Mouse (Mus musculus): ENCODE results near the gene Nxt1.
A peak's percentile ranks its signal among the peaks of the same experiment; 100 is the strongest.

The Nxt1 gene

DNA sequence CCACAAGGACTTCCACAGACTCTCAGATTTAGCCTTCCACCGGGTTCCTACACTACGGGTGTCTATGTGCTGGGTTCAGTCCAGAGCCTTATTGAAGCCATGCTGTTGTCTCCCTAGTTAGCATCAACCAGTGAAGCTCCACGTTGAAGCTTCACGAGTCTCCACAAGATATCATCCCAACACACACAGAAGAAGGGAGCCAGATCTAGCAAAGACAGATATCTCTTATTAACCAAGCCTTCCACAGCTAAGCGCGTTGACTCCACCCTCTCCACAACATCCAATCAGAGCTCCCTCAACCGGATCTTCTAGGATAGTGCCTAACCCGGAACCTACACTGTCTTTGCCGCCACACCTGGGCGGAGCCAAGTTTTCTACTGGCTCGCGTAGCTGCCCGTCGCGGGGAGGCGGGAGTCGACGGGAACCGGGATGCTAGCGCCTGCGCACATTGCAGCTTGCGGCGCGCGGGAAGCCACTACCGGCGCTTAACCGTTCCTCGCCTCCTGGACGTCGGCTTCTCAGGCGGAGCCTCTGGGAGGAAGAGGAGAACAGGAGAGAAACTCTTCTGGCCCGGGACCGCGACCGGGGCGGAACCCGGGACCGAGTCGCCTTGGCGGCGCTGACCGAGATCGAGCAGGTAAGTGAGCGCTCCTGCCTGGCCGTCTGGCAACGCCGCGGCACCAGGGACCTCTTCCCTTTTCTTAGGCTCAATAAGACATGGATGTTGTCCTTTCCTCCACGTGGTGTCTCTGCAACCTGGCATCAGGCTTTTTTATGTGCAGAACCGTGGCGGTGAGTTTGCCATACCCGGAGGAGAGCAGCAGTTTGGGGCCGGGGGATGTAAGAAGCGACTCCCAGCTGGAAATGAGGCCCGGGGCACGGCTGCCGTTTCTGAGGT, at the start of gene Nxt1:
TSS of gene Nxt1 (plus strand) at position 403 of the 898 bp plus-strand sequence.
- DNase-seq, result peak; percentile 100

- DNase-seq, result peak; percentile 81
Measured at GRCm38 (mm10) chr2:148623067-148623466, 49.3 kb upstream of the Nxt1 start.

GRCm38 (mm10) chr2:148624484-148624883, 47.9 kb upstream of the Nxt1 start:
- peak; percentile 30 for DNase-seq

- DNase-seq, result peak; percentile 99
Measured at GRCm38 (mm10) chr2:148627011-148627471, 45.4 kb upstream of the Nxt1 start.

DNA sequence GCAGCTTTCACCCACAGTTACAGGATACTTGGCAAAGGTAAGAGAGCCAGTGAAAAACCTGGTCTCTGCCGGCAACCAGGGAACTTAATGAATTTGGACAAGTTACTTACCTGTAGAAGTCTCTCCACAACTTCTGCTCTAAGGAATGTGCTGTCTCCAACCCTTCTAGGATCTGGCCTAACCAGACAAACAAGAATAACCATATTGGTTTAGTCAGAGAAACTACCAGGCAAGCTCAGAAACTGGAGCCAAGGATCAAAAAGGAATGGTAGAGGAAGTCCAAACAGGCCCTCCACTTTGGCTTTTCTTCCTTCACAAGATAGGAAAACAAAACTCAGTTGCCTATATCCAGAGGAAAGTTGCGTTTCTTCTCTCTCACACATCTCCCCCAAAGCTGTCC, 41.4 kb upstream of the Nxt1 start:
- no peak for DNase-seq

GRCm38 (mm10) chr2:148631602-148632001, 40.8 kb upstream of the Nxt1 start:
- DNase-seq, result peak; percentile 98

DNA sequence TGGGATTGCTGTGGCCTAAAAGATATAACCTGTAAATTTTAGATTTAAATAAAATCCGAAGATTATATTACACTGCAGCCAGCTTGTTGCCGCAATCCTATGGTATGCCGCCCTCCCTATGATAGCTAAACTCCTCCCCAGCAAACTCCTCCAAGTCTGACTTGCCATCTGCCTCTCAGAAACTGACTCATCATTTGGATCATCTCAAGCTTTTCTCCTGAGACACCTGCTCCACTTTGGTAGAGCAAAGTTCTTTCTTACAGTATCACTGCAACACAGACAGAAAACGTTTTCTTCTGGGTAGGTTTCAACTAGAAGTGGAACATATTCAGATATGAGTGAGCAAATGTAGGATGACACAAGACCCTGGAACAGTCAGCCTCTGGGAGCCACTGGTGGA, 37.9 kb upstream of the Nxt1 start:
- DNase-seq, result no peak

GRCm38 (mm10) chr2:148642610-148643370, 29.6 kb upstream of the Nxt1 start:
- DNase-seq, result peak; percentile 74

DNA sequence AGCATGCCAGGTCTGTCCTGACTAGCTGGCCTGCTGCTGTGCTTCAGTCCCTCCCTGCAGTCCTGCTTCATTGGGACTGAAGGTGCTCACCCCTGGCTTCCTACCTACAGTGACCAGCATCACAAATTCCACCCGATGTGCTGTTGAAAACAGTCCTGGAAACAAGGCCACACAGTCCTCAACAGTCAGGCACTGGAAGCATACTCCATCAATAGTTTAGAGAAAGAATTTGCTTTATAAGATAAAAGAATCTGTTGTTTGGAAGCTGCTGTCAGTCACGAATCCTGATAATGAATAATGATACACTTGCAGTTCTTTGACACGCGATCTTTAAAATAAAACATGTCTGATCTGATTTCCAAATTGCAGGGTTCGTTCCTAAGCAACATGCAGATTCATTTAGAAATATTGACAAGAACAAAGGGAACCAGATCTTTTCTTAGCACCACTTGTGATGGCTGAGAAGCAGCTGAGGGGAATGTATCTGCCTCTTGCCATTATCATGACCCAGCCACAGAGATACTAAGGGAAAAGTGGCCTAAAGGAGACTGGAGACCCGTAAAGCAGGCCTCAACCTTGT, 27.9 kb upstream of the Nxt1 start:
- peak; percentile 64 for DNase-seq

GRCm38 (mm10) chr2:148650587-148651357, 21.6 kb upstream of the Nxt1 start:
- peak; percentile 33 for DNase-seq

GRCm38 (mm10) chr2:148654961-148655360, 17.4 kb upstream of the Nxt1 start:
- DNase-seq, result peak; percentile 91

GRCm38 (mm10) chr2:148663458-148663857, 8.9 kb upstream of the Nxt1 start:
- DNase-seq, result peak; percentile 8

- peak; percentile 95 for DNase-seq
Measured at GRCm38 (mm10) chr2:148677801-148678200, 5.4 kb downstream of the Nxt1 start.

DNA sequence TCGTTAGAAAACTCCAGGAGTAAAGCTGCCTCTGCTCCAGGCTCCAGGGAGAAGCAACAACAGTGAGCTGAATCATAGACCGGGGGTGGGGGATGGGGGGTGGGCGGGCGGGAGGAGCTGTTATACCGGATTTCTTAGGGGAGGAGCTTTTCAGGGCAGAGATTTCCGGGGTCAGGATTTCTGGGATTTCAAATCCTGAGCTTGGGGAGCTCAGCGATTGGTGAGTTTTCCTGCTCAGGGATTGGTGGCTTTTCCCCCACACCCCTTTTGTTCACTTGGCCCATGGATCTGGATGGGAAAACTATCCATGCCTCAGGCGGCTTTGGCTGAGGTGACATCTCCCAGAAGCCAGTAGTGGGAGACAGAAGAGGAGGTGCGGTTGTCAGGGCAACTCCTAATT, 6.9 kb downstream of the Nxt1 start:
- DNase-seq, result peak; percentile 98

- DNase-seq, result peak; percentile 100
Measured at GRCm38 (mm10) chr2:148680775-148681291, 8.4 kb downstream of the Nxt1 start, which contains the start of gene Gzf1. Gzf1 (plus strand) TSS chr2:148681023.

- peak; percentile 98 for DNase-seq
Measured at GRCm38 (mm10) chr2:148681461-148681891, 9.1 kb downstream of the Nxt1 start.

- DNase-seq, result no peak
Measured at GRCm38 (mm10) chr2:148683031-148683430, 10.6 kb downstream of the Nxt1 start.

DNA sequence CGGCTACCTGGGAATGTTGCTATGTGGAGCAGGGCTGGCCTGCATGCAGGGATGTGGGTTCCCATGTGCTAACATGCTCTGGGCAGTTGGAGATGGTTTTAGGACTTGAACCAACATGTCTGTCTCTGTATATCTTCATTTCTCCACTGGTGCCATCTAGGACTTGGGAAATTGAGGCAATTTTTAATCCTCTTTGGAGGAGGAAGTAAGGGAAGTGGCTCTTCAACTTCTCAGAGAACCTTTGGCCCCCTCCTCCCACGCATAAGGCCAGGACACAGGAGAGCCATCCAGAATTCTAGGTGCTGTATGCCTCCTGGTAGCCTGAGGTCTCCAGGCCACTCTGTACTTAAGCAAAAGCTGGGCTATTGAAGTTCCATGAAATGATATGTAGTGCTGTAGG, 12.6 kb downstream of the Nxt1 start:
- DNase-seq, result no peak

- DNase-seq, result no peak
Measured at GRCm38 (mm10) chr2:148685709-148686108, 13.3 kb downstream of the Nxt1 start.

DNA sequence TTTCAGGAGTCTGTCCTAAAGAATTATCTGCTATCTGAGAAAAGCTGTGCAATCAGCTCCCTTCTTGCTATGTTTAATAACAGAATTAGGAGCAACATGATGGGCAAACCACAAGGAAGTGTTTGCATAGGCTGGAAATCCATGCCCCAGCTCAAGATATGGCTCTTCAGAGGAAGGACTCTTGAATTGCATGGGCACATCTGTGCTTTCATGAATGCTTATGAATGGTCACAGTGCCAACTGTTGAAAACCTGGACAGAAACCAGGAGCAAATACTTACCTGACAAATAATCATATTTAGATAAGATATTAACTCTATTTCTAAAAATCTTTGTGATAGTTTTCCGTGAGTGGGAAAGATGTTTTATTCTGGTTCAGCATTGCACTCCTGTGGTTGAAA, 14.5 kb downstream of the Nxt1 start:
- DNase-seq, result no peak

DNA sequence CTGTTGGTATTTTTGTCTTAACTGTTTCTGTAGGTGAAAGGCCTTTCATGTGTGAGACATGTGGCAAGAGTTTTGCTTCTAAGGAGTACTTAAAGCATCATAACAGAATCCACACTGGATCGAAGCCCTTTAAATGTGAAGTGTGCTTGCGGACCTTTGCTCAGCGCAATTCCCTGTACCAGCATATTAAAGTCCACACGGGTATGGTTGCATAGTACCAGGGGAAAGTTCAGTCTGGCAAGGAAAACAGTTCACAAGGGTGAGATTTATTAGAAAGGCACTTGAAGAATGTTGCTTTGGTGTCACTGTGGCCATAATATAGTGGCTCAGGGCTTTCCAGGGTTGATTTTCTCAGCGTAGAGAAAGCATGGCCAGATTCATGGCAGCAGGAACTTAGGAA, 15.6 kb downstream of the Nxt1 start:
- peak; percentile 61 for DNase-seq
